Mouse (Mus musculus) cortical plate, adult 2 months (tissue): ENCODE data around the gene Vars2.

ENCODE experiments used
- CTCF ChIP-seq: fragments of 200-500 bp; IDR thresholded peaks from 2 replicates; pipeline ENCODE4 v1.5.1; 2011; ENCODE audit warnings: mild to moderate bottlenecking, control low read depth, low read length; ENCODE audit not compliant: insufficient read depth; ENCODE audit errors: extremely low read depth
- POLR2A ChIP-seq: fragments of 200-500 bp; IDR thresholded peaks from 2 replicates; pipeline ENCODE4 v1.6.1; 2011; ENCODE audit warnings: mild to moderate bottlenecking, low read length, control low read depth; ENCODE audit not compliant: insufficient read depth; ENCODE audit errors: extremely low read depth

GRCm38 (mm10) chr17:35643609-35644236 is 23.7 kb downstream of the Vars2 start, which contains the start of gene Mucl3:
- TF ChIP-seq CTCF = no peak
- TF ChIP-seq POLR2A = no peak
